Mouse (Mus musculus) G1E (cell line): ENCODE results near the gene Ankrd17.

Source experiments
- CTCF ChIP-seq: IDR thresholded peaks from 2 replicates; pipeline ENCODE4 v1.5.1; 2012; ENCODE audit warnings: low read depth, low read length, inconsistent platforms, mixed read lengths
- GATA1 ChIP-seq: IDR thresholded peaks from 2 replicates; pipeline ENCODE4 v1.6.1; 2012; ENCODE audit warnings: borderline replicate concordance, low read length, inconsistent platforms, mixed read lengths
- TAL1 ChIP-seq: conservative IDR thresholded peaks from 2 replicates; pipeline ENCODE4 v1.6.1; 2012; ENCODE audit warnings: low read depth, low read length, inconsistent platforms, mixed read lengths

- TF ChIP-seq CTCF = no peak
- no peak for TF ChIP-seq TAL1
- TF ChIP-seq GATA1 = no peak
Observed at GRCm38 (mm10) chr5:90353552-90354317, 12.6 kb downstream of the Ankrd17 start.
